Mouse (Mus musculus) limb, embryonic 14.5 days (tissue): ENCODE data around the gene Skida1. TPM values are rescaled to one million over a fixed set of nuclear protein-coding genes. Genes with fewer than 3 reads are reported as not detected.

Source experiments
- ATAC-seq: fragments of 200-750 bp; cut with Nextera tagmentation; 2 replicates; pipeline ENCODE4 v1.8.0; 2017; ENCODE audit warnings: low read depth, moderate number of reproducible peaks, moderate TSS enrichment; ENCODE audit not compliant: low FRiP score
- DNase-seq: peaks from one replicate; pipeline ENCODE4 v3.0.0-alpha.2; 2015; ENCODE audit warnings: low spot score
- H3K27ac ChIP-seq: fragments of 300-500 bp; sonication (generic); replicated peaks from 2 replicates; pipeline ENCODE4 v1.5.1; 2014; ENCODE audit warnings: low read depth, mild to moderate bottlenecking, low read length, moderate library complexity, mixed read lengths
- H3K27me3 ChIP-seq: fragments of 300-500 bp; sonication (generic); 2 replicates; pipeline ENCODE4 v1.6.1; 2014; ENCODE audit warnings: low read length, mixed read lengths; ENCODE audit not compliant: control insufficient read depth, insufficient read depth
- H3K36me3 ChIP-seq: fragments of 300-500 bp; sonication (generic); 2 replicates; pipeline ENCODE4 v1.6.1; 2014; ENCODE audit warnings: mild to moderate bottlenecking, low read length, moderate library complexity, mixed read lengths; ENCODE audit not compliant: control insufficient read depth, insufficient read depth
- H3K4me1 ChIP-seq: fragments of 300-500 bp; sonication (generic); 2 replicates; pipeline ENCODE4 v1.6.1; 2014; ENCODE audit warnings: antibody characterized with exemption, low read length, mixed read lengths; ENCODE audit not compliant: control insufficient read depth, insufficient read depth
- H3K4me2 ChIP-seq: fragments of 300-500 bp; sonication (generic); replicated peaks from 2 replicates; pipeline ENCODE4 v1.6.1; 2014; ENCODE audit warnings: low read depth, mild to moderate bottlenecking, low read length, moderate library complexity; ENCODE audit not compliant: severe bottlenecking
- H3K4me3 ChIP-seq: fragments of 300-500 bp; sonication (generic); replicated peaks from 2 replicates; pipeline ENCODE4 v1.5.1; 2014; ENCODE audit warnings: low read length
- H3K9ac ChIP-seq: fragments of 300-500 bp; sonication (generic); 2 replicates; pipeline ENCODE4 v1.6.1; 2014; ENCODE audit warnings: mild to moderate bottlenecking, low read depth, low read length, moderate library complexity; ENCODE audit not compliant: severe bottlenecking
- H3K9me3 ChIP-seq: fragments of 300-500 bp; sonication (generic); 2 replicates; pipeline ENCODE4 v1.6.1; 2016; ENCODE audit warnings: low read length; ENCODE audit not compliant: control insufficient read depth
- POLR2A ChIP-seq: fragments of 200-500 bp; IDR thresholded peaks from 2 replicates; pipeline ENCODE4 v1.8.0; 2012; ENCODE audit warnings: inconsistent platforms, mild to moderate bottlenecking, moderate library complexity, borderline replicate concordance; ENCODE audit not compliant: insufficient read depth, insufficient read length; ENCODE audit errors: extremely low read depth
- WGBS: fragments of 180-500 bp; shearing (Covaris S2); extraction: QIAGEN DNeasy Blood & Tissue Kit; methylation state at CpG from one replicate; pipeline ENCODE4 v1.1.7; 2014; 5-methylcytosine and 5-hydroxymethylcytosine counted together
- polyA plus RNA-seq, 2 experiments: library from polyadenylated mRNA; depleted of rRNA in 1 of 2; stranded (reverse) in 1 of 2; unstranded in 1 of 2; fragments of >200 nt; fragmentation: Nextera tagmentation in 1 of 2; extraction: Ambion mirVana in 1 of 2; gene quantifications; 2 replicates each; pipeline versions ENCODE4 v1.2.1 to v1.2.3; 2012 to 2014

Skida1 gene
- polyA plus RNA-seq, 2 experiments, result 8.2 to 19.0 TPM

- H3K27ac ChIP-seq, result peak overlapping the region; percentile 99
- peak; percentile 62 for DNase-seq
- peaks cover 4% of the 10 kb centered on the region for H3K4me1 ChIP-seq
- no peaks in the 10 kb centered on the region for H3K9me3 ChIP-seq
- H3K27me3 ChIP-seq, result no peaks in the 10 kb centered on the region
- peak overlapping the region; percentile 99 for H3K9ac ChIP-seq
- H3K36me3 ChIP-seq, result peaks cover 16% of the 10 kb centered on the region
- H3K4me3 ChIP-seq, result peak overlapping the region; percentile 88
- under 1% methylated on average over 52 of the region's 85 CpGs for WGBS
- ATAC-seq, result peak; percentile 38
- H3K4me2 ChIP-seq, result peak overlapping the region; percentile 86
- TF ChIP-seq POLR2A, result no peak
Measured at GRCm38 (mm10) chr2:18064941-18065707, 16.3 kb upstream of the Skida1 start.

GRCm38 (mm10) chr2:18064356-18064858 lies 15.6 kb upstream of the Skida1 start:
- peak; percentile 95 for ATAC-seq
- WGBS, result under 1% methylated on average over 33 of the region's 58 CpGs

DNA sequence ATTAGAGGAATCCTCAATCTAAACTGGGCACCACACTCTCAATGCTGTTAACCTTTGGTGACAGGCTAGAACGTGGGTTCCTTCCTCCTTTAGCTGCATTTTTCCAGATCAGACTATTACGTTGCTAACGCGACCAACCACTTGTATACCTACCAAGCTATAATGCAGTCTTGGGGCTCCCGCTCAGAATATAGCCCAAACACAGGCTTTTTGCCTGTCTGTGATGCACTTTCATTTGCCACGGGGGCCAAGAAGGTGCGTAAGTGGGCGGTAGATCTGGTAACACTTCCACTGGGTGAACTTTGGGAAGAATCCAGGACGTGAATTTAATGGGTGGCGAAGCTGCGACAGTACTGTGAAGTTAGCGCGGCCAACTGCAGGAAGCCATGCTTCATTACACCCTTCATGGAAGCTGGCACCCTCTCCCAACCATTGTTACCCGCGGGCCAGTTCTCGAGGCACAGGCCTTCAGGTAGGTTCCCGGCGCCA lies 15.0 kb upstream of the Skida1 start:
- WGBS, result 0% methylated on average over 18 of the region's 18 CpGs
- peaks cover 13% of the 10 kb centered on the region for H3K36me3 ChIP-seq
- peak overlapping the region; percentile 99 for H3K9ac ChIP-seq
- no peaks in the 10 kb centered on the region for H3K27me3 ChIP-seq
- DNase-seq (peak; percentile 70), ATAC-seq (peak; percentile 30)
- H3K4me2 ChIP-seq, result peak overlapping the region; percentile 58
- TF ChIP-seq POLR2A, result no peak
- peak overlapping the region; percentile 88 for H3K4me3 ChIP-seq
- no peaks in the 10 kb centered on the region for H3K9me3 ChIP-seq
- H3K4me1 ChIP-seq, result peaks cover 4% of the 10 kb centered on the region
- H3K27ac ChIP-seq, result peak overlapping the region; percentile 99

More at GRCm38 (mm10) chr2:18064356-18064858, 15.6 kb upstream of the Skida1 start:
- peaks cover 14% of the 10 kb centered on the region for H3K36me3 ChIP-seq
- peak; percentile 80 for TF ChIP-seq POLR2A
- H3K4me2 ChIP-seq, result peak overlapping the region; percentile 86
- peaks cover 4% of the 10 kb centered on the region for H3K4me1 ChIP-seq
- DNase-seq, result peak; percentile 94
- H3K9ac ChIP-seq, result peak overlapping the region; percentile 99
- H3K9me3 ChIP-seq, result no peaks in the 10 kb centered on the region
- peak overlapping the region; percentile 99 for H3K27ac ChIP-seq
- H3K27me3 ChIP-seq, result no peaks in the 10 kb centered on the region
- peak overlapping the region; percentile 88 for H3K4me3 ChIP-seq

GRCm38 (mm10) chr2:18060396-18060795 lies 11.5 kb upstream of the Skida1 start:
- Histone ChIP-seq H3K27me3 (no peaks in the 10 kb centered on the region), H3K9me3 (no peaks in the 10 kb centered on the region), H3K27ac (no peak overlapping the region), H3K4me1 (peaks cover 5% of the 10 kb centered on the region; the same call in 1 of the 2 replicates), H3K4me3 (no peak overlapping the region), H3K4me2 (no peak overlapping the region), H3K36me3 (no peaks in the 10 kb centered on the region), H3K9ac (no peak overlapping the region)
- 98% methylated on average over 1 of the region's 1 CpGs for WGBS
- DNase-seq (no peak), ATAC-seq (no peak)
- TF ChIP-seq POLR2A, result no peak

DNA sequence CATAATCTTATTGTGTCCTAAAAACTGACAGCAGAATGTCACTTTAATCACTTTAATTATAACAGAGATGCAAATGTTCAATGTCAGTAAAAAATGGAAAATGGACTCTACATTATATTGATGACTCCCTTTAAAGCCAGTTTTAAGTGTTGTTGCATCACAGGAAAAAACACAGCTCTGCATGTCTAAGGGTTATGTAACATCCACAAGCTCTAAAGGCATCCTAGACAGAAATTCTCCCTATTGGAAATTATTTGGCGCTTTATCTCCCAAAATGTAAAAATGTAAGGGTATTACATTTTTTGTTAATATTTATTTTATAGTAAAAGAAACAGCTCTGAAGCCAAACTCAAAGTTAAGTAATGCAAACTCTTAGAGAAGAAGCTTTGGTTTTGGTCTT lies 11.0 kb upstream of the Skida1 start:
- peaks cover 10% of the 10 kb centered on the region for H3K4me1 ChIP-seq
- no peak overlapping the region for H3K27ac ChIP-seq
- ATAC-seq, result no peak
- H3K36me3 ChIP-seq, result no peaks in the 10 kb centered on the region
- 84% methylated on average over 1 of the region's 1 CpGs for WGBS
- H3K4me3 ChIP-seq, result no peak overlapping the region
- no peak overlapping the region for H3K9ac ChIP-seq
- H3K4me2 ChIP-seq, result no peak overlapping the region
- no peak for TF ChIP-seq POLR2A
- H3K9me3 ChIP-seq, result no peaks in the 10 kb centered on the region
- no peaks in the 10 kb centered on the region for H3K27me3 ChIP-seq
- no peak for DNase-seq
